Mouse (Mus musculus): ENCODE data around the gene Atp13a5.

Atp13a5 gene

GRCm38 (mm10) chr16:29378458-29378857 is at the start of gene Atp13a5:
TSS of gene Atp13a5 (minus strand) at chr16:29378732.
- no peak for DNase-seq (ENCODE audit: low read depth in 1 of 2, low spot score in 2 of 2)

- DNase-seq (ENCODE audit: low read depth in 1 of 2, low spot score in 2 of 2): no peak
Measured at GRCm38 (mm10) chr16:29414822-29415221, 36.3 kb upstream of the Atp13a5 start.

GRCm38 (mm10) chr16:29407319-29407718 is 28.8 kb upstream of the Atp13a5 start:
- DNase-seq (ENCODE audit: low read depth in 1 of 2, low spot score in 2 of 2): no peak

GRCm38 (mm10) chr16:29399079-29399478 is 20.5 kb upstream of the Atp13a5 start:
- DNase-seq (ENCODE audit: low read depth in 1 of 2, low spot score in 2 of 2): no peak

- DNase-seq (ENCODE audit: low read depth in 1 of 2, low spot score in 2 of 2): no peak
Measured at GRCm38 (mm10) chr16:29384781-29385180, 6.2 kb upstream of the Atp13a5 start.

GRCm38 (mm10) chr16:29374636-29375035 is 3.9 kb downstream of the Atp13a5 start:
- DNase-seq (ENCODE audit: low read depth in 1 of 2, low spot score in 2 of 2): no peak

GRCm38 (mm10) chr16:29331351-29332044 is 47.0 kb downstream of the Atp13a5 start:
- DNase-seq (ENCODE audit: low read depth in 1 of 2, low spot score in 2 of 2): no peak

- DNase-seq (ENCODE audit: low read depth in 1 of 2, low spot score in 2 of 2): no peak
Measured at GRCm38 (mm10) chr16:29330948-29331347, 47.6 kb downstream of the Atp13a5 start.

- no peak for DNase-seq (ENCODE audit: low read depth in 1 of 2, low spot score in 2 of 2)
Measured at GRCm38 (mm10) chr16:29329213-29329612, 49.3 kb downstream of the Atp13a5 start.

GRCm38 (mm10) chr16:29327910-29328309 is 50.6 kb downstream of the Atp13a5 start:
- no peak for DNase-seq (ENCODE audit: low read depth in 1 of 2, low spot score in 2 of 2)

GRCm38 (mm10) chr16:29325233-29325919 is 53.2 kb downstream of the Atp13a5 start:
- no peak for DNase-seq (ENCODE audit: low read depth in 1 of 2, low spot score in 2 of 2)

GRCm38 (mm10) chr16:29320717-29321116 is 57.8 kb downstream of the Atp13a5 start:
- DNase-seq (ENCODE audit: low read depth in 1 of 2, low spot score in 2 of 2): no peak

GRCm38 (mm10) chr16:29315391-29315790 is 63.1 kb downstream of the Atp13a5 start:
- no peak for DNase-seq (ENCODE audit: low read depth in 1 of 2, low spot score in 2 of 2)

GRCm38 (mm10) chr16:29314991-29315390 is 63.5 kb downstream of the Atp13a5 start:
- DNase-seq (ENCODE audit: low read depth in 1 of 2, low spot score in 2 of 2): no peak

GRCm38 (mm10) chr16:29297555-29298021 is 80.9 kb downstream of the Atp13a5 start:
- DNase-seq (ENCODE audit: low read depth in 1 of 2, low spot score in 2 of 2): no peak

- no peak for DNase-seq (ENCODE audit: low read depth in 1 of 2, low spot score in 2 of 2)
Measured at GRCm38 (mm10) chr16:29280691-29281090, 97.8 kb downstream of the Atp13a5 start.

- no peak for DNase-seq (ENCODE audit: low read depth in 1 of 2, low spot score in 2 of 2)
Measured at GRCm38 (mm10) chr16:29254325-29254724, 124.2 kb downstream of the Atp13a5 start.

GRCm38 (mm10) chr16:29235951-29236350 is 142.6 kb downstream of the Atp13a5 start:
- DNase-seq (ENCODE audit: low read depth in 1 of 2, low spot score in 2 of 2): no peak

GRCm38 (mm10) chr16:29216395-29217295 is 161.9 kb downstream of the Atp13a5 start:
- DNase-seq (ENCODE audit: low read depth in 1 of 2, low spot score in 2 of 2): no peak

GRCm38 (mm10) chr16:29209605-29210411 is 168.7 kb downstream of the Atp13a5 start, which contains the start of gene Hrasls:
TSS of gene Hrasls (plus strand) at chr16:29209695.
- no peak for DNase-seq (ENCODE audit: low read depth in 1 of 2, low spot score in 2 of 2)

GRCm38 (mm10) chr16:29208841-29209240 is 169.7 kb downstream of the Atp13a5 start:
- no peak for DNase-seq (ENCODE audit: low read depth in 1 of 2, low spot score in 2 of 2)
